8 mouse cellular contexts compared by ENCODE assay signal in the genomic region with DNA sequence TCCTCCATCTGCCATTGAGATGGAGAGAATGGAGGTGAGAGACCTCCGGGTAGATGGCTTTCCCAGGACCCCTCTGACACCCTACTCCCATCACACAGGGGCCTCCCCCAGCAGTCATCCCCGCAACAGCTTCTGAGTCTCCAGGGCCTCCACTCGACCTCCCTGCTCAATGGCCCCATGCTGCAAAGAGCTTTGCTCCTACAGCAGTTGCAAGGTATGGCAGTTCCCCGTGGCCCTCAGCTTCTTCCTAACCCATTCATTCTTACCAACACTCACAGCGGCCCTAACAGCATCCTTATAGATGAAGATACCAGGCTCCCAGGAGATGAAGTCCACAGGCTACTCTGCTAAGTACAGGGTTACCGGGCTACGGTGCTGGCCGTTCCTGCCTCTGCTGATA. TPM values are rescaled to one million over a fixed set of nuclear protein-coding genes. Genes with fewer than 3 reads are reported as not detected.
DNase-seq lines count a peak whose midpoint lies in the region; ATAC-seq lines count a peak whose summit lies in the region.

No protein-coding gene starts in this region.

- WGBS in liver, embryonic 11.5 days, result 66% methylated on average over 8 of the region's 8 CpGs
- WGBS in forebrain, embryonic 14.5 days, result 84% methylated on average over 8 of the region's 8 CpGs
- WGBS in limb, embryonic 13.5 days, result 82% methylated on average over 8 of the region's 8 CpGs
- WGBS in neural tube, embryonic 15.5 days, result 88% methylated on average over 8 of the region's 8 CpGs

- H3K27ac ChIP-seq in liver, embryonic 11.5 days (ENCODE audit: low read depth, low read length), result peak overlapping the region; percentile 93
- H3K27ac ChIP-seq in forebrain, embryonic 14.5 days (ENCODE audit: low read depth, low read length), result no peak overlapping the region
- H3K27ac ChIP-seq in limb, embryonic 13.5 days, result no peak overlapping the region
- H3K27ac ChIP-seq in neural tube, embryonic 15.5 days (replicated peaks), result no peak overlapping the region

- H3K36me3 ChIP-seq in liver, embryonic 11.5 days (ENCODE audit: control insufficient read depth, insufficient read depth, low read length), result peaks cover 12% of the 10 kb centered on the region; the same call in 1 of the 2 replicates
- peaks cover 25% of the 10 kb centered on the region for H3K36me3 ChIP-seq in forebrain, embryonic 14.5 days (ENCODE audit: control insufficient read depth, insufficient read depth, low read length)
- peaks cover 41% of the 10 kb centered on the region for H3K36me3 ChIP-seq in limb, embryonic 13.5 days
- peaks cover 23% of the 10 kb centered on the region for H3K36me3 ChIP-seq in neural tube, embryonic 15.5 days

- no peaks in the 10 kb centered on the region for H3K27me3 ChIP-seq in liver, embryonic 11.5 days (replicated peaks; ENCODE audit: control insufficient read depth, insufficient read depth, low read length)
- H3K27me3 ChIP-seq in forebrain, embryonic 14.5 days (replicated peaks; ENCODE audit: control insufficient read depth, insufficient read depth, low read length), result peaks cover 9% of the 10 kb centered on the region
- peaks cover 12% of the 10 kb centered on the region for H3K27me3 ChIP-seq in limb, embryonic 13.5 days
- peaks cover 3% of the 10 kb centered on the region; the same call in 1 of the 2 replicates for H3K27me3 ChIP-seq in neural tube, embryonic 15.5 days (replicated peaks)

- no peak for ATAC-seq in liver, embryonic 11.5 days (replicated peaks; ENCODE audit: low FRiP score)
- ATAC-seq in forebrain, embryonic 14.5 days, result no peak
- ATAC-seq in limb, embryonic 13.5 days (ENCODE audit: low FRiP score, low read depth), result no peak
- no peak for ATAC-seq in neural tube, embryonic 15.5 days (ENCODE audit: low FRiP score)

- H3K9ac ChIP-seq in liver, embryonic 11.5 days (ENCODE audit: low read depth, low read length), result peak overlapping the region; percentile 90
- peak overlapping the region; percentile 87; the same call in 1 of the 2 replicates for H3K9ac ChIP-seq in forebrain, embryonic 14.5 days (ENCODE audit: low read length)
- H3K9ac ChIP-seq in limb, embryonic 13.5 days, result peak overlapping the region; percentile 86
- peak overlapping the region; percentile 87 for H3K9ac ChIP-seq in neural tube, embryonic 15.5 days (replicated peaks)

- no peaks in the 10 kb centered on the region for H3K9me3 ChIP-seq in liver, embryonic 11.5 days (ENCODE audit: control insufficient read depth, low read length)
- H3K9me3 ChIP-seq in forebrain, embryonic 14.5 days (replicated peaks; ENCODE audit: control insufficient read depth, low read length), result no peaks in the 10 kb centered on the region
- no peaks in the 10 kb centered on the region for H3K9me3 ChIP-seq in limb, embryonic 13.5 days
- no peaks in the 10 kb centered on the region for H3K9me3 ChIP-seq in neural tube, embryonic 15.5 days (replicated peaks)

- DNase-seq in liver, embryonic 11.5 days (ENCODE audit: low spot score), result no peak
- DNase-seq in liver, result no peak
- no peak for DNase-seq in forebrain, embryonic 14.5 days (ENCODE audit: low spot score)
- no peak for DNase-seq in layer of hippocampus, adult 9-10 months (ENCODE audit: low spot score)
- no peak for DNase-seq in urinary bladder, postnatal 36 days (ENCODE audit: low spot score in 2 of 2)
- no peak for DNase-seq in right cerebral cortex, adult 18-20 months

- H3K4me1 ChIP-seq in liver, embryonic 11.5 days (replicated peaks; ENCODE audit: control insufficient read depth, insufficient read depth, low read length), result peaks cover 18% of the 10 kb centered on the region
- peaks cover 11% of the 10 kb centered on the region for H3K4me1 ChIP-seq in forebrain, embryonic 14.5 days (ENCODE audit: control insufficient read depth, insufficient read depth, low read length)
- H3K4me1 ChIP-seq in limb, embryonic 13.5 days, result peaks cover 20% of the 10 kb centered on the region
- peaks cover 32% of the 10 kb centered on the region for H3K4me1 ChIP-seq in neural tube, embryonic 15.5 days

- peak overlapping the region; percentile 79 for H3K4me3 ChIP-seq in liver, embryonic 11.5 days (ENCODE audit: low read depth, low read length)
- peak overlapping the region; percentile 80; the same call in 1 of the 2 replicates for H3K4me3 ChIP-seq in forebrain, embryonic 14.5 days (ENCODE audit: low read depth, low read length)
- H3K4me3 ChIP-seq in limb, embryonic 13.5 days, result peak overlapping the region; percentile 86
- peak overlapping the region; percentile 90 for H3K4me3 ChIP-seq in neural tube, embryonic 15.5 days (replicated peaks)

- H3K4me2 ChIP-seq in liver, embryonic 11.5 days, result peak overlapping the region; percentile 89
- peak overlapping the region; percentile 83 for H3K4me2 ChIP-seq in forebrain, embryonic 14.5 days (ENCODE audit: low read length)
- H3K4me2 ChIP-seq in limb, embryonic 13.5 days (replicated peaks), result peak overlapping the region; percentile 83
- H3K4me2 ChIP-seq in neural tube, embryonic 15.5 days, result peak overlapping the region; percentile 93

RNA-seq across cellular contexts. Expression of a gene that starts 11.0 kb away (rescaled TPM):
- polyA plus RNA-seq in liver, embryonic 11.5 days (2014; fragmentation: Nextera tagmentation; extraction: Ambion mirVana), result 9.3 and 10.0 TPM in 2 replicates
- polyA plus RNA-seq in forebrain, embryonic 14.5 days (2014; fragmentation: Nextera tagmentation; extraction: Ambion mirVana), result 28.2 and 42.8 TPM in 2 replicates
- 32.4 and 32.5 TPM in 2 replicates for polyA plus RNA-seq in limb, embryonic 13.5 days (2015; fragmentation: Nextera tagmentation; extraction: Ambion mirVana)
- 72.4 and 86.9 TPM in 2 replicates for polyA plus RNA-seq in neural tube, embryonic 15.5 days (2015; fragmentation: Nextera tagmentation; extraction: Ambion mirVana)

RNA-seq across cellular contexts. Expression of a gene that starts 12.0 kb away (rescaled TPM):
- 45.5 and 45.8 TPM in 2 replicates for polyA plus RNA-seq in liver, embryonic 11.5 days (2014; fragmentation: Nextera tagmentation; extraction: Ambion mirVana)
- 37.3 and 48.0 TPM in 2 replicates for polyA plus RNA-seq in forebrain, embryonic 14.5 days (2014; fragmentation: Nextera tagmentation; extraction: Ambion mirVana)
- polyA plus RNA-seq in limb, embryonic 13.5 days (2015; fragmentation: Nextera tagmentation; extraction: Ambion mirVana), result 49.8 and 54.9 TPM in 2 replicates
- 43.8 and 44.8 TPM in 2 replicates for polyA plus RNA-seq in neural tube, embryonic 15.5 days (2015; fragmentation: Nextera tagmentation; extraction: Ambion mirVana)

RNA-seq across cellular contexts. Expression of a gene that starts 17.6 kb away (rescaled TPM):
- 36.2 and 39.7 TPM in 2 replicates for polyA plus RNA-seq in liver, embryonic 11.5 days (2014; fragmentation: Nextera tagmentation; extraction: Ambion mirVana)
- 86.9 and 98.4 TPM in 2 replicates for polyA plus RNA-seq in forebrain, embryonic 14.5 days (2014; fragmentation: Nextera tagmentation; extraction: Ambion mirVana)
- 45.8 and 48.7 TPM in 2 replicates for polyA plus RNA-seq in limb, embryonic 13.5 days (2015; fragmentation: Nextera tagmentation; extraction: Ambion mirVana)
- polyA plus RNA-seq in neural tube, embryonic 15.5 days (2015; fragmentation: Nextera tagmentation; extraction: Ambion mirVana), result 163 and 195 TPM in 2 replicates

RNA-seq across cellular contexts. Expression of a gene that starts 23.9 kb away (rescaled TPM):
- polyA plus RNA-seq in liver, embryonic 11.5 days (2014; fragmentation: Nextera tagmentation; extraction: Ambion mirVana), result 8.0 and 9.9 TPM in 2 replicates
- 0.25 and 0.32 TPM in 2 replicates for polyA plus RNA-seq in forebrain, embryonic 14.5 days (2014; fragmentation: Nextera tagmentation; extraction: Ambion mirVana)
- polyA plus RNA-seq in limb, embryonic 13.5 days (2015; fragmentation: Nextera tagmentation; extraction: Ambion mirVana), result 0.27 and 0.36 TPM in 2 replicates
- polyA plus RNA-seq in neural tube, embryonic 15.5 days (2015; fragmentation: Nextera tagmentation; extraction: Ambion mirVana), result 0.95 and 1.1 TPM in 2 replicates

RNA-seq across cellular contexts. Expression of a gene that starts 31.6 kb away (rescaled TPM):
- 23.0 and 23.6 TPM in 2 replicates for polyA plus RNA-seq in liver, embryonic 11.5 days (2014; fragmentation: Nextera tagmentation; extraction: Ambion mirVana)
- 42.2 and 44.8 TPM in 2 replicates for polyA plus RNA-seq in forebrain, embryonic 14.5 days (2014; fragmentation: Nextera tagmentation; extraction: Ambion mirVana)
- 29.8 and 30.1 TPM in 2 replicates for polyA plus RNA-seq in limb, embryonic 13.5 days (2015; fragmentation: Nextera tagmentation; extraction: Ambion mirVana)
- 47.3 and 52.1 TPM in 2 replicates for polyA plus RNA-seq in neural tube, embryonic 15.5 days (2015; fragmentation: Nextera tagmentation; extraction: Ambion mirVana)
